Mouse (Mus musculus) heart, adult 10 weeks (tissue): Measurements from ENCODE around the gene Il27. TPM values are rescaled to one million over a fixed set of nuclear protein-coding genes. Genes with fewer than 3 reads are reported as not detected.

Experiments
- polyA plus RNA-seq: library from polyadenylated mRNA; stranded (reverse); fragments of 350-450 nt; fragmentation: Illumina TruSeq; extraction: RNeasy Lipid Tissue Mini Kit (QIAGEN cat#74804); gene quantifications from one replicate; pipeline ENCODE4 v1.2.3, GENCODE M21; 2014; ENCODE audit warnings: low read depth, low replicate concordance

Gene Il27
- polyA plus RNA-seq: not detected

DNA sequence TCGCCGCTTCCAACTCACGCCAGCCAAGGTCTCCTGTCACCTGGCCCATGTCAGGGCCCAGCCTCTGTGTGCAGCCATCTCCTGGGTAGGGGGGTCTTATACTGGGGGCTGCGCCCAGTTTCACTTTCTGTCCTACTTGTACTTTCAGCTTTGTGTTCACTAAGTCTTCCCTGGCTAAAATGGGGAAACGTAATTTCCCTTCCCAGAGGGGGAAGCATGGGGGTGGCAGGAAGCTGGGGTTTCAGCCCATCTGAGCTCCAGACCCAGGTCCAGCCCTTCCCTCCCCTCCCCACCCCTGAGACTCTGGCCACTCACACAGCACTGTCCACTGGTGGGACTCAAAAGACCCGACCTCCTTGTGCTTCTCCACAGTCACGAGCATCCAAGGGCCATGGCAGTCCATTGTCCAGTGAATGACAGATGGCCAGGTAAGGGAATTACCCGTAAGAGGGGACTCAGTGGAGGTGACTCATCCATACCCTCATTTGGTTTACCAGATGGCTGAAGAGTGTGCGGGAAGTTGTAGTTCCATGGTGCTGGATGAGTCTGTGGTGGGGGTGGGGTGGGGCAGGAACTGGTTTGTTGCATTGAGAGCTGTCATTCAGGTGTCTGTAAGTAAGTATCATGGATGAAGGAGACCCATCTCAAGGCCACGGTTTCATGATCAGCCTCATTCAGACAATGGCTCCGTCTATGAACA is at the start of gene Il27:
Gene Il27, minus strand, starts transcription at position 80 of the 700 bp plus-strand sequence.

DNA sequence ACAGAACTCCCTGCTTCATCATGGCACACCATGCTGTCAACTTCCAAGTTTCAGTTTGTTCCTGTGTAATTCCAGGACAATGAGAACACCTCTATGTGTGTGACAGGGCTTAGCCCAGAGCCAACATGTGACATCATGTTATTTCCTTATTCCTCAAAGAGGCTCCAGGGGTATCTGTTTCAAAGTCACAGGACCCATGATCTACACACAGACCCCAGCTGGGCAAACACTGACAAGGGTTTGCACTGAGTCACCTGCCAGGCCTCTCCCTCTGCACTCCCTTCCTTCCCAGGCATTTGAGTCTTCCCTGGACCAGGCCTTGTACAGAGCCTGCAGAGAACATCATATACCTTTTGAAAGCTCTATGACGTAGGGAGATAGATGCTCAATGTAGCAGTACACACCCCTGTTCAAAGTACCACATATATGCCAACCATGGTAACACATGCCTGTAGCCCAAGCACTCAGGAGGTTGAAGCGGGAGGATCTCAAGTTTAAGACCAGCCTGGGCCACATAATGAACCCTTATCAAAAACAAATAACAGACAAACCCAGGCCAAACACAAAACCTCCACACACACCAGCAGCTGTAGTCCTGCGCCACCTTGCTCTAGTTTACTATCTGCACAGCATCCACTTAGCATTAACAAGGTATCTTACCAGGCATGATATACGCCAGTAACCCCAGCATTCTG is 36.2 kb upstream of the Il27 start, which contains the start of gene Nupr1:
Gene Nupr1, minus strand, starts transcription at position 38 of the 695 bp plus-strand sequence.

DNA sequence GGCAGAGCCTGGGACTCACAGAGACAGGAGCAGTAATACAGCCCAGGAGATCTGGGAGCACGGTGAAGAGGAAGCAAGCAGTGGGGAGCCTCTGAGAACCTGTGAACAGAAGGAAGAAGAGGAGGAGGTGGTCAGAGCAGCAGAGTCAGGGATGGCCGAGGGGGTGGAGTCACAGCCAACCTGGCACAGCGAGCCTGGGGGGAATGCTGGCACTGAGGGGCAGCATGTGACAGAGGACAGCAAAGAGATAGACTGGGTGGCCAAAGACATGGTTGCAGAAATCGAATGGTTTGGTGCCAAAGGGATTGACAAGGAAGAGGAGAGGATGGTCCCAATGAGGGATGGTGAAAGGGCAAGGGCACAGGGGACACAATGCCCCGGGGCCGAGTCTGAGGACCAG is 9.0 kb downstream of the Il27 start, which contains the start of gene Cln3:
Gene Cln3, minus strand, starts transcription at position 101 of the 400 bp plus-strand sequence.

DNA sequence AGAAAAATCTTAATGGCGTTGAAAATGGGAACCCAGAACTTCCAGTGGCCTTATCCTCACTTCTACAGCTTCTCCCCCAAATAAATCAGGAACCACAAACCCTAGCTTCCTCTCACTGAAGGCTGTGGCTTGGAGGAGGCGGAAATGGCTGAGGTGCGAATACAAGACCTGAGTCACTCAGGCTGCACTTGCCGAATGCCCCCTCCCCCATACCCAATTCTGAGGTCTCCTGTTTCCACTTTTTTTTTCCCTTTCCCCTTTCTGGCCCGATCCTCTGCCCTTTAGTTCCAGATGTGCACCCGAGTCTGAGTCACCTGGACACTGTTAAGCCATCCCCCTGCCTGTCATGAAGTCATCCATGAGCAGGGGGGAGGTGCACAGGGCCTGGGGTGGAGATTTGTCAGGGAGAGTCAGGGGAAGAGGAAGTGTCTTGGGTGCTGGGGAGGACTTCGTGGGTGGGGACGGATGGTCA is 10.2 kb downstream of the Il27 start, which contains the start of gene Apobr:
Gene Apobr, plus strand, starts transcription at position 437 of the 472 bp plus-strand sequence.

DNA sequence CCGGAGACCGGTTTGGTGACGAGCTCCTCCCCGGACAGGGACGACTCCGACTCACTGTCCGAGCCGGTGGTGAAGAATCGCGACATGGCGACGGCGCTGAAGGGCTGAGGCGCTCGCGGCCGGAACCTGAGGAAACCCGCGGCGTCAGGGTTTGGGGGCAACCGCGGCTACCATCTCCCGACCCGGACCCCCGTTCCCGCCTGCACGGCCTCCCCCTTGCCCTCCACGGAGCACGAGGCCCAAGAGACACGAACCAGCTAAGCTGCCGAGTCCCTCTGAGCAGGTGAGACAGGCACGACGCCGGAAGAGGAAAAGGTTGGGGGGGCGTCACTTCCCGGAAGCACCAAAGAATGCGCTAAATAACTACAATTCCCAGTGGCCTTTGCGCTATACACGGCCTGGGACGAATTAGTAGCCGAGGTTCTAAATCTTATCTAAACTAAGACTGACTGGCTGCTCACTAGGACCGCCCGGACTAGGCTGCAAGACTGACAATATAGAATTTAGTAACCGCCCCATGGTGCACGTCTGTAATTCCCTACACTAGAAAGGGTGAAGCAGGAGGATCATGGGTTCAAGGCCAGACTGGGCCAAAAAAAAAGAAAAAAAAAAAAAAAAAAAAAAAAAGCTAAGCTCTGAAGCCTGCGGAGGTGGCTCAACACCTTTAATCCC is 28.5 kb downstream of the Il27 start, which contains the start of gene Eif3c:
Gene Eif3c, minus strand, starts transcription at position 318 of the 672 bp plus-strand sequence.

Other genes with a start within 250 kb of the Il27 start
- gene Lat, start 225.4 kb downstream of the Il27 start, polyA plus RNA-seq: 0.47 TPM
- gene Spns1, start 217.5 kb downstream of the Il27 start, polyA plus RNA-seq: 28.9 TPM
- gene Nfatc2ip, start 198.2 kb downstream of the Il27 start, polyA plus RNA-seq: 4.7 TPM
- 0.92 TPM for gene Cd19, start 180.1 kb downstream of the Il27 start, polyA plus RNA-seq
- 9.6 TPM for gene Rabep2, start 166.2 kb downstream of the Il27 start, polyA plus RNA-seq
- gene Atp2a1, start 131.8 kb downstream of the Il27 start, polyA plus RNA-seq: 3.3 TPM
- gene Sh2b1, start 119.5 kb downstream of the Il27 start, polyA plus RNA-seq: 53.5 TPM
- gene Tufm, start 107.6 kb downstream of the Il27 start, polyA plus RNA-seq: 283 TPM
- 50.3 TPM for gene Atxn2l, start 91.5 kb downstream of the Il27 start, polyA plus RNA-seq
- 108 TPM for gene Eif3c, start 28.5 kb downstream of the Il27 start, polyA plus RNA-seq
- gene Apobr, start 10.0 kb downstream of the Il27 start, polyA plus RNA-seq: 0.60 TPM
- 10.3 TPM for gene Cln3, start 9.1 kb downstream of the Il27 start, polyA plus RNA-seq
- gene Nupr1, start 35.9 kb upstream of the Il27 start, polyA plus RNA-seq: 21.1 TPM
- gene Sgf29, start 54.4 kb upstream of the Il27 start, polyA plus RNA-seq: 17.1 TPM
- 66.1 TPM for gene Sult1a1, start 81.5 kb upstream of the Il27 start, polyA plus RNA-seq
- 24.6 TPM for gene Bola2, start 100.5 kb upstream of the Il27 start, polyA plus RNA-seq
- 4.7 TPM for gene Slx1b, start 100.8 kb upstream of the Il27 start, polyA plus RNA-seq
- gene Coro1a, start 112.8 kb upstream of the Il27 start, polyA plus RNA-seq: 8.3 TPM
- 60.7 TPM for gene Mapk3, start 164.7 kb upstream of the Il27 start, polyA plus RNA-seq
- gene Gdpd3, start 171.4 kb upstream of the Il27 start, polyA plus RNA-seq: 3.2 TPM
- gene Ypel3, start 182.0 kb upstream of the Il27 start, polyA plus RNA-seq: 118 TPM
- gene Tbx6, start 186.5 kb upstream of the Il27 start, polyA plus RNA-seq: 1.6 TPM
- gene Ppp4c, start 197.6 kb upstream of the Il27 start, polyA plus RNA-seq: 43.4 TPM
- 7.6 TPM for gene Fam57b, start 202.7 kb upstream of the Il27 start, polyA plus RNA-seq
- gene 4930451I11Rik, start 236.7 kb upstream of the Il27 start, polyA plus RNA-seq: not detected